Mouse (Mus musculus): ENCODE data around the gene 4930519G04Rik.

DNA sequence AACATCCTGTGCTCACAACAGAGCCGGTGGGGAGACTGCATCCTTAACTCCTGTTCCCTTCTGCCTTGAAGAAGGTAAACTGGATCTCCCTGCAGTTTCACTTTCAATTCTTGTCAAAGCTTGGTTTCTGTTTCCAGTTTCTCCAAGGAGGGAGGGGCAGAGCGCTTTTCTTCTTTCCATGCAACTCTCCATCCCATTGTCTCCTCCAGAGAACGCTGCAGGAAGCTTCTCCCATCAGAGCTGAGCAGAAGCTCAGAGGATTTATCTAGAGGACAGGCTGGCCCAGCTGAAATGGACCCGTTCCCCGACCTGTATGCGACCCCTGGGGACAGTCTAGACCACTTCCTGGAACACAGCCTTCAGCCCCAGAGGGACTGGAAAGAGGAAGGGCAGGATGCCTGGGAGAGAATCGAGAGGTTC lies 43.9 kb downstream of the 4930519G04Rik start:
- TF ChIP-seq GATA1 (IDR thresholded peaks at IDR 0.05; ENCODE audit: low read length) (no peak), TAL1 (IDR thresholded peaks at IDR 0.05; ENCODE audit: low read length) (no peak)

Measured in erythroblast, embryonic 14.5 days (primary cell).